Mouse (Mus musculus) cerebellum, postnatal 25 days (tissue): ENCODE measurements at regions not wholly inside any gene's neighbourhood (a gene's known extent, or its start where the extent isn't known, plus 50 kb on each side); places are given as distances from the start of the nearest gene placed in this dataset.
"Not testable (repeated sequence)": the region's sequence is repeated elsewhere in the genome, so short reads cannot be mapped to it uniquely, and the experiment has no call there.

Experiments
- DNase-seq, 2 experiments: peaks; one replicate each; pipeline ENCODE4 v3.0.0; 2021; ENCODE audit warnings: mixed read lengths in 2 of 2

- DNase-seq, result no peak
These were observed 583.8 kb upstream of the Brinp3 start for GRCm38 (mm10) chr1:145910637-145911369.

GRCm38 (mm10) chr1:145935798-145936197 lies 558.8 kb upstream of the Brinp3 start:
- DNase-seq, result peak in 1 of 2 experiments; percentile 26

GRCm38 (mm10) chr1:145957762-145958161 lies 536.8 kb upstream of the Brinp3 start:
- DNase-seq, result not testable (repeated sequence)

- no peak for DNase-seq
These were observed 532.3 kb upstream of the Brinp3 start for GRCm38 (mm10) chr1:145962303-145962702.

GRCm38 (mm10) chr1:145968026-145968425 lies 526.5 kb upstream of the Brinp3 start:
- DNase-seq, result no peak

- DNase-seq, result no peak
These were observed 522.1 kb upstream of the Brinp3 start for GRCm38 (mm10) chr1:145972416-145972815.

- no peak for DNase-seq
These were observed 492.6 kb upstream of the Brinp3 start for GRCm38 (mm10) chr1:146002010-146002409.

GRCm38 (mm10) chr1:146015075-146015474 lies 479.5 kb upstream of the Brinp3 start:
- no peak for DNase-seq

- DNase-seq, result no peak
These were observed 467.9 kb upstream of the Brinp3 start for GRCm38 (mm10) chr1:146026660-146027059.

GRCm38 (mm10) chr1:146027650-146028049 lies 466.9 kb upstream of the Brinp3 start:
- DNase-seq, result peak; percentile 79 to 88

- DNase-seq, result not testable (repeated sequence)
These were observed 462.2 kb upstream of the Brinp3 start for GRCm38 (mm10) chr1:146032396-146032795.

- not testable (repeated sequence) for DNase-seq
These were observed 461.6 kb upstream of the Brinp3 start for GRCm38 (mm10) chr1:146032926-146033325.

- DNase-seq, result no peak
These were observed 442.1 kb upstream of the Brinp3 start for GRCm38 (mm10) chr1:146052504-146052903.
